ENCODE assay signal across 9 mouse cellular contexts in the genomic region with DNA sequence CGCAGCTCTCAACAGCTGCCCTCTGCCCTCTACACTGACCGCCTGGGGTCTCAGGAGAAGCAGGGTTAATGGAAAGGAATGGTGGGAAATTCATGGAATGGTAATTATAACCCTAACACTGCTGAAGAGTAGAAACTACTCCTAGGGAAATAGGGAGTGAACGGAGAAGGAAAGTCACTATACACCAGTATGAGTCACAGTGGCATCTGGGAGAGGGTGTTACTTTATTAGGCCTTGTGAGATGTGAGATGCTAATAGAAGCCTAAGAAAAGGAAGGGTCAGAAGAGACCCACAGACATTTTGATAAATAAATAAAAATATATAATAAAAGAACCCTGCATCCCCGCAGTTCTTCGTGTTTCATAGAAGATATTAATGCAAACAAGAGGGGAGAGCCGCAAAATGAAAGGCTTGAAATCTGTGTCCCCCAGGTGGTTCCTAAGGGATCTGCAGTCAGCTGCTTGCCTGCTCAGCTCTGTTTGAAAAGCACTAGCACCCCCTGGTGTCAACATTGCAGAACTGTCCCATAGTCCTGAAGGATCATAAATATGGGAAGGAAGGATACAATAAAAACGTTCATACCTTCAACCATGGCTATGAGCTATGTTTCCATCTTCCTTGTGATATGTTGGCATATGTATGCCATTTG. TPM values are rescaled to one million over a fixed set of nuclear protein-coding genes. Genes with fewer than 3 reads are reported as not detected.
A peak's percentile ranks its signal among the peaks of the same experiment; 100 is the strongest.
DNase-seq lines count a peak whose midpoint lies in the region; ATAC-seq and TF ChIP-seq lines count a peak whose summit lies in the region.
"Had no signal": no experiment of that assay in that cellular context is flagged by ENCODE, and none has a peak within 500 bp of the region (broad histone marks: within the 10 kb centered on the region; RNA-seq: fewer than 3 reads in every experiment).

No protein-coding gene starts in this region.

- peak; percentile 81 for TF ChIP-seq RAD21 in CH12.LX (IDR thresholded peaks at IDR 0.05; ENCODE audit: low read depth, low read length)

- H3K27ac ChIP-seq in CH12.LX (ENCODE audit: insufficient read depth, low read depth): no peak overlapping the region
- no peak overlapping the region for H3K27ac ChIP-seq in heart, embryonic 13.5 days (replicated peaks)
- H3K27ac ChIP-seq in liver, embryonic 12.5 days: no peak overlapping the region
- no peak overlapping the region for H3K27ac ChIP-seq in stomach, postnatal 0 days (replicated peaks)
- H3K27ac ChIP-seq: limb, embryonic 15.5 days had no signal

- TF ChIP-seq CTCF in CH12.LX (conservative IDR thresholded peaks at IDR 0.05 in 1 of 2, IDR thresholded peaks at IDR 0.05 in 1 of 2; ENCODE audit: low read depth in 2 of 2, low read length in 2 of 2): peak; percentile 75 to 94
- TF ChIP-seq CTCF in brain, embryonic 14.5 days (IDR thresholded peaks at IDR 0.05; ENCODE audit: borderline replicate concordance, extremely low read depth, insufficient read depth, insufficient read length): peak; percentile 99
- TF ChIP-seq CTCF in stomach, postnatal 0 days (IDR thresholded peaks at IDR 0.05; ENCODE audit: low read depth): peak; percentile 100

- no peaks in the 10 kb centered on the region for H3K4me1 ChIP-seq in CH12.LX (ENCODE audit: control insufficient read depth in 1 of 2, insufficient read depth in 2 of 2)
- peaks cover 4% of the 10 kb centered on the region; the same call in 1 of the 2 replicates for H3K4me1 ChIP-seq in heart, embryonic 13.5 days
- no peaks in the 10 kb centered on the region for H3K4me1 ChIP-seq in liver, embryonic 12.5 days
- H3K4me1 ChIP-seq in stomach, postnatal 0 days (replicated peaks; ENCODE audit: control insufficient read depth, insufficient read depth): no peaks in the 10 kb centered on the region

- no peaks in the 10 kb centered on the region for H3K79me2 ChIP-seq in CH12.LX (replicated peaks; ENCODE audit: control insufficient read depth, extremely low read depth, insufficient read depth, poor library complexity, severe bottlenecking)

- WGBS in heart, embryonic 13.5 days: 32% methylated on average over 7 of the region's 7 CpGs
- WGBS in liver, embryonic 12.5 days (ENCODE audit: insufficient replicate concordance): 34% methylated on average over 7 of the region's 7 CpGs
- 26% methylated on average over 7 of the region's 7 CpGs for WGBS in stomach, postnatal 0 days

- H3K9ac ChIP-seq in CH12.LX (ENCODE audit: insufficient read depth, low read depth): no peak overlapping the region
- no peak overlapping the region for H3K9ac ChIP-seq in heart, embryonic 13.5 days
- no peak overlapping the region for H3K9ac ChIP-seq in liver, embryonic 12.5 days
- no peak overlapping the region for H3K9ac ChIP-seq in stomach, postnatal 0 days (ENCODE audit: low read length)
- H3K9ac ChIP-seq: limb, embryonic 15.5 days had no signal

- DNase-seq in CH12.LX (ENCODE audit: extremely low read depth): peak; percentile 80
- DNase-seq in brain, embryonic 14.5 days (ENCODE audit: low read depth): peak; percentile 96
- peak; percentile 85 for DNase-seq in kidney, postnatal 10 days
- peak; percentile 34 to 56 for DNase-seq in natural killer cell, adult 2 months (ENCODE audit: low spot score in 2 of 2)
- peak; percentile 80 for DNase-seq in stomach, postnatal 0 days (ENCODE audit: low spot score)

- TF ChIP-seq EP300 in CH12.LX (IDR thresholded peaks at IDR 0.05; ENCODE audit: low read length): no peak
- TF ChIP-seq EP300 in stomach, postnatal 0 days (optimal IDR thresholded peaks at IDR 0.05): no peak

- peak; percentile 98 for ATAC-seq in erythroid progenitor cell, adult 5-6 weeks (replicated peaks; ENCODE audit: low FRiP score, poor library complexity, severe bottlenecking)
- peak; percentile 58; the same call in 1 of the 2 replicates for ATAC-seq in heart, embryonic 13.5 days (ENCODE audit: extremely low read depth, insufficient number of reproducible peaks, low FRiP score, low TSS enrichment)
- ATAC-seq in liver, embryonic 12.5 days: peak; percentile 66; the same call in 1 of the 2 replicates
- peak; percentile 92 for ATAC-seq in stomach, postnatal 0 days (ENCODE audit: low FRiP score, low TSS enrichment)

- dilution Hi-C loops in CH12.LX (cut with MboI; ENCODE audit: extremely low pct_ligation_motif_present, extremely low pct_unique_long_range_greater_than_20kb, low sequenced_read_pairs): no loop called here

- H3K9me3 ChIP-seq in CH12.LX (replicated peaks; ENCODE audit: low read length): no peaks in the 10 kb centered on the region
- no peaks in the 10 kb centered on the region for H3K9me3 ChIP-seq in heart, embryonic 13.5 days
- H3K9me3 ChIP-seq in liver, embryonic 12.5 days (replicated peaks): no peaks in the 10 kb centered on the region
- H3K9me3 ChIP-seq in stomach, postnatal 0 days (ENCODE audit: control insufficient read depth, low read length): no peaks in the 10 kb centered on the region
- H3K9me3 ChIP-seq: limb, embryonic 15.5 days had no signal

- H3K36me3 ChIP-seq in CH12.LX (replicated peaks in 1 of 2; ENCODE audit: control insufficient read depth in 1 of 2, insufficient read depth in 1 of 2, low read length in 1 of 2): no peaks in the 10 kb centered on the region
- H3K36me3 ChIP-seq in heart, embryonic 13.5 days: no peaks in the 10 kb centered on the region
- no peaks in the 10 kb centered on the region for H3K36me3 ChIP-seq in liver, embryonic 12.5 days
- H3K36me3 ChIP-seq in stomach, postnatal 0 days (ENCODE audit: control insufficient read depth, insufficient read depth, low read length): no peaks in the 10 kb centered on the region
- H3K36me3 ChIP-seq: limb, embryonic 15.5 days had no signal

- H3K4me2 ChIP-seq in CH12.LX (ENCODE audit: insufficient read depth, low read depth, poor library complexity, severe bottlenecking): no peak overlapping the region
- no peak overlapping the region for H3K4me2 ChIP-seq in heart, embryonic 13.5 days
- H3K4me2 ChIP-seq in liver, embryonic 12.5 days: no peak overlapping the region
- no peak overlapping the region for H3K4me2 ChIP-seq in stomach, postnatal 0 days (replicated peaks; ENCODE audit: low read depth)
- H3K4me2 ChIP-seq: limb, embryonic 15.5 days had no signal

- H3K4me3 ChIP-seq in CH12.LX (replicated peaks in 1 of 3; ENCODE audit: low read depth in 2 of 3, low read length in 2 of 3, poor library complexity in 1 of 3): no peak overlapping the region
- no peak overlapping the region for H3K4me3 ChIP-seq in heart, embryonic 13.5 days
- no peak overlapping the region for H3K4me3 ChIP-seq in liver, embryonic 12.5 days
- no peak overlapping the region for H3K4me3 ChIP-seq in stomach, postnatal 0 days (ENCODE audit: low read depth, low read length)
- H3K4me3 ChIP-seq: limb, embryonic 15.5 days had no signal

- TF ChIP-seq POLR2A in CH12.LX (IDR thresholded peaks at IDR 0.05; ENCODE audit: low read depth, low read length): no peak
- TF ChIP-seq POLR2A in brain, embryonic 14.5 days (IDR thresholded peaks at IDR 0.05; ENCODE audit: borderline replicate concordance, extremely low read depth, insufficient read depth, insufficient read length, poor library complexity, severe bottlenecking): no peak

- in situ Hi-C loops in CH12.LX (cut with MboI; ENCODE audit: low pct_ligation_motif_present, low pct_unique_long_range_greater_than_20kb, low sequenced_read_pairs): loop anchor here (10.0 kb wide), 1 partner anchor 1281 kb away; no protein-coding TSS in a partner anchor

- H3K27me3 ChIP-seq in CH12.LX (replicated peaks): no peaks in the 10 kb centered on the region
- H3K27me3 ChIP-seq in heart, embryonic 13.5 days (replicated peaks): peaks cover 13% of the 10 kb centered on the region; the same call in 1 of the 2 replicates
- H3K27me3 ChIP-seq in liver, embryonic 12.5 days (replicated peaks): no peaks in the 10 kb centered on the region
- no peaks in the 10 kb centered on the region for H3K27me3 ChIP-seq in stomach, postnatal 0 days (ENCODE audit: control insufficient read depth, insufficient read depth, low read length)

TF ChIP-seq in CH12.LX, 34 proteins besides CTCF, POLR2A, EP300 and RAD21 (continues in another document):
- no peak for TF ChIP-seq UBTF (IDR thresholded peaks at IDR 0.05; ENCODE audit: low read depth, low read length)
- peak; percentile 60 for TF ChIP-seq SMC3 (IDR thresholded peaks at IDR 0.05; ENCODE audit: low read depth, low read length)

RNA-seq across cellular contexts. Expression of a gene that starts 35.1 kb away (rescaled TPM):
- total RNA-seq in CH12.LX (2012; rRNA removed): not detected in 2 replicates
- total RNA-seq in CH12.LX (2014; rRNA removed): not detected in 2 replicates
- polyA plus RNA-seq in CH12.LX (2012; ENCODE audit: insufficient read length, low read depth): not detected in 2 replicates
- 7.0 and 9.0 TPM in 2 replicates for polyA plus RNA-seq in brain, embryonic 14.5 days (2012; rRNA removed)
- total RNA-seq in erythroid progenitor cell, adult 5-6 weeks (2015; ENCODE audit: low replicate concordance): 10.8 and 14.7 TPM in 2 replicates
- total RNA-seq in erythroid progenitor cell, adult 5-6 weeks (2017; ENCODE audit: low replicate concordance): 10.1 and 16.0 TPM in 2 replicates
- polyA plus RNA-seq in heart, embryonic 13.5 days (2015; fragmentation: Nextera tagmentation; extraction: Ambion mirVana): 8.4 and 9.1 TPM in 2 replicates
- 9.4 and 9.6 TPM in 2 replicates for polyA plus RNA-seq in liver, embryonic 12.5 days (2016; fragmentation: Nextera tagmentation; extraction: Ambion mirVana)
- 1.2 and 1.5 TPM in 2 replicates for polyA plus RNA-seq in stomach, postnatal 0 days (2015; fragmentation: Nextera tagmentation; extraction: Ambion mirVana)

RNA-seq across cellular contexts. Expression of a gene that starts 48.3 kb away (rescaled TPM):
- total RNA-seq in CH12.LX (2012; rRNA removed): not detected in 2 replicates
- total RNA-seq in CH12.LX (2014; rRNA removed): not detected in 2 replicates
- polyA plus RNA-seq in CH12.LX (2012; ENCODE audit: insufficient read length, low read depth): not detected in 2 replicates
- 0.01 and 0.15 TPM in 2 replicates for polyA plus RNA-seq in brain, embryonic 14.5 days (2012; rRNA removed)
- total RNA-seq in erythroid progenitor cell, adult 5-6 weeks (2015; ENCODE audit: low replicate concordance): not detected in 2 replicates
- not detected in 2 replicates for total RNA-seq in erythroid progenitor cell, adult 5-6 weeks (2017; ENCODE audit: low replicate concordance)
- 0.16 and 1.0 TPM in 2 replicates for polyA plus RNA-seq in heart, embryonic 13.5 days (2015; fragmentation: Nextera tagmentation; extraction: Ambion mirVana)
- 17.7 and 19.5 TPM in 2 replicates for polyA plus RNA-seq in liver, embryonic 12.5 days (2016; fragmentation: Nextera tagmentation; extraction: Ambion mirVana)
- 0.25 and 0.31 TPM in 2 replicates for polyA plus RNA-seq in stomach, postnatal 0 days (2015; fragmentation: Nextera tagmentation; extraction: Ambion mirVana)

RNA-seq across cellular contexts. Expression of a gene that starts 59.3 kb away (rescaled TPM):
- 509 and 574 TPM in 2 replicates for total RNA-seq in CH12.LX (2012; rRNA removed)
- total RNA-seq in CH12.LX (2014; rRNA removed): 1,765 and 2,102 TPM in 2 replicates
- polyA plus RNA-seq in CH12.LX (2012; ENCODE audit: insufficient read length, low read depth): 325 and 370 TPM in 2 replicates
- 131 and 141 TPM in 2 replicates for polyA plus RNA-seq in brain, embryonic 14.5 days (2012; rRNA removed)
- total RNA-seq in erythroid progenitor cell, adult 5-6 weeks (2015; ENCODE audit: low replicate concordance): 177 and 186 TPM in 2 replicates
- 15.6 and 48.3 TPM in 2 replicates for total RNA-seq in erythroid progenitor cell, adult 5-6 weeks (2017; ENCODE audit: low replicate concordance)
- 212 and 227 TPM in 2 replicates for polyA plus RNA-seq in heart, embryonic 13.5 days (2015; fragmentation: Nextera tagmentation; extraction: Ambion mirVana)
- polyA plus RNA-seq in liver, embryonic 12.5 days (2016; fragmentation: Nextera tagmentation; extraction: Ambion mirVana): 416 and 425 TPM in 2 replicates
- polyA plus RNA-seq in stomach, postnatal 0 days (2015; fragmentation: Nextera tagmentation; extraction: Ambion mirVana): 404 and 420 TPM in 2 replicates

Comparison
In these comparisons a context has a peak if more than half of its experiments do, and no peak if none do; other contexts are left out.
1. DNase-seq: peak in every context shown above with its lines; median percentile 96 in brain, embryonic 14.5 days; 85 in kidney, postnatal 10 days; 80 in CH12.LX; 80 in stomach, postnatal 0 days; 45 in natural killer cell, adult 2 months.